Mouse (Mus musculus): ENCODE results near the gene 1700067K01Rik. TPM values are rescaled to one million over a fixed set of nuclear protein-coding genes. Genes with fewer than 3 reads are reported as not detected.
"Not testable (repeated sequence)": the region's sequence is repeated elsewhere in the genome, so short reads cannot be mapped to it uniquely, and the experiment has no call there.

1700067K01Rik gene
- polyA plus RNA-seq, 1 experiment from 2014 or later = 0.52 TPM

GRCm38 (mm10) chr8:84003612-84004246 is 2.4 kb downstream of the 1700067K01Rik start:
- Histone ChIP-seq H3K36me3 (ENCODE audit: control insufficient read depth, insufficient read depth, low read length) (no peaks in the 10 kb centered on the region), H3K27me3 (ENCODE audit: control insufficient read depth, insufficient read depth, low read length) (peaks cover 10% of the 10 kb centered on the region), H3K27ac (ENCODE audit: low read depth, low read length) (no peak overlapping the region), H3K4me3 (ENCODE audit: low read depth, low read length) (peak overlapping the region; percentile 66), H3K9me3 (replicated peaks; ENCODE audit: control insufficient read depth, low read length) (no peaks in the 10 kb centered on the region), H3K4me2 (peak overlapping the region; percentile 89), H3K4me1 (ENCODE audit: control insufficient read depth, insufficient read depth, low read length) (peaks cover 20% of the 10 kb centered on the region), H3K9ac (ENCODE audit: low read depth, low read length) (peak overlapping the region; percentile 81)
- 78% methylated on average over 6 of the region's 6 CpGs for WGBS (ENCODE audit: insufficient replicate concordance)
- no peak for ATAC-seq (replicated peaks; ENCODE audit: insufficient number of reproducible peaks, low FRiP score, low TSS enrichment)

- peak; percentile 77 for ATAC-seq (replicated peaks; ENCODE audit: insufficient number of reproducible peaks, low FRiP score, low TSS enrichment)
- WGBS (ENCODE audit: insufficient replicate concordance) = 2% methylated on average over 30 of the region's 30 CpGs
- H3K4me2 ChIP-seq = peak overlapping the region; percentile 89
- peak overlapping the region; percentile 72 for H3K27ac ChIP-seq (ENCODE audit: low read depth, low read length)
- peak overlapping the region; percentile 81 for H3K9ac ChIP-seq (ENCODE audit: low read depth, low read length)
- peaks cover 10% of the 10 kb centered on the region for H3K4me1 ChIP-seq (ENCODE audit: control insufficient read depth, insufficient read depth, low read length)
- peak overlapping the region; percentile 66 for H3K4me3 ChIP-seq (ENCODE audit: low read depth, low read length)
- no peaks in the 10 kb centered on the region for H3K36me3 ChIP-seq (ENCODE audit: control insufficient read depth, insufficient read depth, low read length)
- H3K27me3 ChIP-seq (ENCODE audit: control insufficient read depth, insufficient read depth, low read length) = peaks cover 10% of the 10 kb centered on the region
- H3K9me3 ChIP-seq (replicated peaks; ENCODE audit: control insufficient read depth, low read length) = no peaks in the 10 kb centered on the region
Measured at GRCm38 (mm10) chr8:84004533-84005201, 3.4 kb downstream of the 1700067K01Rik start.

- H3K4me3 ChIP-seq (ENCODE audit: low read depth, low read length); H3K9ac ChIP-seq (ENCODE audit: low read depth, low read length); H3K4me2 ChIP-seq; H3K27ac ChIP-seq (ENCODE audit: low read depth, low read length); ATAC-seq (replicated peaks; ENCODE audit: insufficient number of reproducible peaks, low FRiP score, low TSS enrichment); H3K9me3 ChIP-seq (replicated peaks; ENCODE audit: control insufficient read depth, low read length); H3K36me3 ChIP-seq (ENCODE audit: control insufficient read depth, insufficient read depth, low read length): not testable (repeated sequence)
- Histone ChIP-seq H3K27me3 (ENCODE audit: control insufficient read depth, insufficient read depth, low read length) (peaks cover 16% of the 10 kb centered on the region), H3K4me1 (ENCODE audit: control insufficient read depth, insufficient read depth, low read length) (peaks cover 10% of the 10 kb centered on the region)
- WGBS (ENCODE audit: insufficient replicate concordance) = 89% methylated on average over 7 of the region's 7 CpGs
Measured at GRCm38 (mm10) chr8:84005502-84005901, 4.2 kb downstream of the 1700067K01Rik start.

- Histone ChIP-seq H3K27ac (ENCODE audit: low read depth, low read length) (no peak overlapping the region), H3K4me2 (no peak overlapping the region), H3K9ac (ENCODE audit: low read depth, low read length) (no peak overlapping the region), H3K4me3 (ENCODE audit: low read depth, low read length) (no peak overlapping the region), H3K27me3 (ENCODE audit: control insufficient read depth, insufficient read depth, low read length) (peaks cover 38% of the 10 kb centered on the region), H3K9me3 (replicated peaks; ENCODE audit: control insufficient read depth, low read length) (no peaks in the 10 kb centered on the region), H3K4me1 (ENCODE audit: control insufficient read depth, insufficient read depth, low read length) (peaks cover 23% of the 10 kb centered on the region), H3K36me3 (ENCODE audit: control insufficient read depth, insufficient read depth, low read length) (no peaks in the 10 kb centered on the region)
- ATAC-seq (replicated peaks; ENCODE audit: insufficient number of reproducible peaks, low FRiP score, low TSS enrichment) = no peak
- 29% methylated on average over 7 of the region's 7 CpGs for WGBS (ENCODE audit: insufficient replicate concordance)
Measured at GRCm38 (mm10) chr8:84008362-84008761, 7.1 kb downstream of the 1700067K01Rik start.

GRCm38 (mm10) chr8:84009876-84010275 is 8.6 kb downstream of the 1700067K01Rik start:
- H3K4me3 ChIP-seq (ENCODE audit: low read depth, low read length) = no peak overlapping the region
- peaks cover 40% of the 10 kb centered on the region for H3K27me3 ChIP-seq (ENCODE audit: control insufficient read depth, insufficient read depth, low read length)
- H3K27ac ChIP-seq (ENCODE audit: low read depth, low read length) = no peak overlapping the region
- H3K4me1 ChIP-seq (ENCODE audit: control insufficient read depth, insufficient read depth, low read length) = peaks cover 19% of the 10 kb centered on the region
- no peak for ATAC-seq (replicated peaks; ENCODE audit: insufficient number of reproducible peaks, low FRiP score, low TSS enrichment)
- no peaks in the 10 kb centered on the region for H3K36me3 ChIP-seq (ENCODE audit: control insufficient read depth, insufficient read depth, low read length)
- no peak overlapping the region for H3K9ac ChIP-seq (ENCODE audit: low read depth, low read length)
- H3K4me2 ChIP-seq = peak overlapping the region; percentile 29; the same call in 1 of the 2 replicates
- 1% methylated on average over 11 of the region's 11 CpGs for WGBS (ENCODE audit: insufficient replicate concordance)
- H3K9me3 ChIP-seq (replicated peaks; ENCODE audit: control insufficient read depth, low read length) = no peaks in the 10 kb centered on the region

GRCm38 (mm10) chr8:84010625-84011611 is 9.6 kb downstream of the 1700067K01Rik start:
- Histone ChIP-seq H3K4me1 (ENCODE audit: control insufficient read depth, insufficient read depth, low read length) (peaks cover 19% of the 10 kb centered on the region), H3K9me3 (replicated peaks; ENCODE audit: control insufficient read depth, low read length) (no peaks in the 10 kb centered on the region), H3K4me2 (peak overlapping the region; percentile 97), H3K27me3 (ENCODE audit: control insufficient read depth, insufficient read depth, low read length) (peaks cover 40% of the 10 kb centered on the region), H3K36me3 (ENCODE audit: control insufficient read depth, insufficient read depth, low read length) (no peaks in the 10 kb centered on the region), H3K9ac (ENCODE audit: low read depth, low read length) (peak overlapping the region; percentile 59), H3K4me3 (ENCODE audit: low read depth, low read length) (peak overlapping the region; percentile 53), H3K27ac (ENCODE audit: low read depth, low read length) (no peak overlapping the region)
- 2% methylated on average over 78 of the region's 83 CpGs for WGBS (ENCODE audit: insufficient replicate concordance)
- ATAC-seq (replicated peaks; ENCODE audit: insufficient number of reproducible peaks, low FRiP score, low TSS enrichment) = no peak

- peak within 1 kb of the TSS; percentile 53 for H3K4me3 ChIP-seq (ENCODE audit: low read depth, low read length)
- H3K36me3 ChIP-seq (ENCODE audit: control insufficient read depth, insufficient read depth, low read length) = no peaks in the 10 kb centered on the region
- 0 out of 2 replicates have a peak, but pooled peaks have one; percentile 11 for ATAC-seq (replicated peaks; ENCODE audit: insufficient number of reproducible peaks, low FRiP score, low TSS enrichment)
- no peak within 1 kb of the TSS for H3K27ac ChIP-seq (ENCODE audit: low read depth, low read length)
- H3K4me1 ChIP-seq (ENCODE audit: control insufficient read depth, insufficient read depth, low read length) = peaks cover 19% of the 10 kb centered on the region
- peak within 1 kb of the TSS; percentile 97 for H3K4me2 ChIP-seq
- WGBS (ENCODE audit: insufficient replicate concordance) = 2% methylated on average over 45 of the region's 45 CpGs
- H3K9ac ChIP-seq (ENCODE audit: low read depth, low read length) = peak within 1 kb of the TSS; percentile 59
- no peaks in the 10 kb centered on the region for H3K9me3 ChIP-seq (replicated peaks; ENCODE audit: control insufficient read depth, low read length)
- H3K27me3 ChIP-seq (ENCODE audit: control insufficient read depth, insufficient read depth, low read length) = peaks cover 40% of the 10 kb centered on the region
Measured at GRCm38 (mm10) chr8:84011705-84012498, 10.6 kb downstream of the 1700067K01Rik start, which contains the start of gene 2210011C24Rik. Gene 2210011C24Rik (minus strand): TSS chr8:84012171.

Data from heart, embryonic 11.5 days (tissue).